Mouse (Mus musculus) stomach, embryonic 14.5 days (tissue): ENCODE data around the gene Gm9999. TPM values are rescaled to one million over a fixed set of nuclear protein-coding genes. Genes with fewer than 3 reads are reported as not detected.
"Not testable (repeated sequence)": the region's sequence is repeated elsewhere in the genome, so short reads cannot be mapped to it uniquely, and the experiment has no call there.

Experiments
- ATAC-seq: fragments of 200-750 bp; cut with Nextera tagmentation; 2 replicates; pipeline ENCODE4 v1.8.0; 2017; ENCODE audit warnings: low read depth, moderate TSS enrichment; ENCODE audit not compliant: insufficient number of reproducible peaks, insufficient read depth, low FRiP score
- H3K27ac ChIP-seq: fragments of 300-500 bp; sonication (generic); 2 replicates; pipeline ENCODE4 v1.5.1; 2014; ENCODE audit warnings: mild to moderate bottlenecking, low read length, moderate library complexity, mixed read lengths
- H3K27me3 ChIP-seq: fragments of 300-500 bp; sonication (generic); 2 replicates; pipeline ENCODE4 v1.6.1; 2014; ENCODE audit warnings: low read length, control low read depth, mixed read lengths; ENCODE audit not compliant: control insufficient read depth, insufficient read depth
- H3K36me3 ChIP-seq: fragments of 300-500 bp; sonication (generic); 2 replicates; pipeline ENCODE4 v1.6.1; 2014; ENCODE audit warnings: mild to moderate bottlenecking, control low read depth, low read length, moderate library complexity, mixed read lengths; ENCODE audit not compliant: control insufficient read depth, insufficient read depth
- H3K4me1 ChIP-seq: fragments of 300-500 bp; sonication (generic); 2 replicates; pipeline ENCODE4 v1.6.1; 2014; ENCODE audit warnings: low read length, control low read depth, mixed read lengths; ENCODE audit not compliant: control insufficient read depth, insufficient read depth
- H3K4me2 ChIP-seq: fragments of 300-500 bp; sonication (generic); replicated peaks from 2 replicates; pipeline ENCODE4 v1.6.1; 2014; ENCODE audit warnings: low read depth, low read length, control low read depth
- H3K4me3 ChIP-seq: fragments of 300-500 bp; sonication (generic); 2 replicates; pipeline ENCODE4 v1.5.1; 2014; ENCODE audit warnings: low read depth, low read length, control low read depth
- H3K9ac ChIP-seq: fragments of 300-500 bp; sonication (generic); replicated peaks from 2 replicates; pipeline ENCODE4 v1.6.1; 2014; ENCODE audit warnings: low read depth, mild to moderate bottlenecking, control low read depth, low read length, moderate library complexity, mixed read lengths
- H3K9me3 ChIP-seq: fragments of 300-500 bp; sonication (generic); 2 replicates; pipeline ENCODE4 v1.6.1; 2016; ENCODE audit warnings: low read depth, low read length, control low read depth; ENCODE audit not compliant: control insufficient read depth
- WGBS: fragments of 180-500 bp; shearing (Covaris S2); extraction: QIAGEN DNeasy Blood & Tissue Kit; methylation state at CpG from one replicate; pipeline ENCODE4 v1.1.7; 2014; 5-methylcytosine and 5-hydroxymethylcytosine counted together
- polyA plus RNA-seq: library from polyadenylated mRNA; unstranded; fragments of >200 nt; fragmentation: Nextera tagmentation; extraction: Ambion mirVana; gene quantifications from 2 replicates; pipeline ENCODE4 v1.2.1, GENCODE M21; 2014

Gm9999 gene
- polyA plus RNA-seq, 1 experiment from 2014 or later = not detected

DNA sequence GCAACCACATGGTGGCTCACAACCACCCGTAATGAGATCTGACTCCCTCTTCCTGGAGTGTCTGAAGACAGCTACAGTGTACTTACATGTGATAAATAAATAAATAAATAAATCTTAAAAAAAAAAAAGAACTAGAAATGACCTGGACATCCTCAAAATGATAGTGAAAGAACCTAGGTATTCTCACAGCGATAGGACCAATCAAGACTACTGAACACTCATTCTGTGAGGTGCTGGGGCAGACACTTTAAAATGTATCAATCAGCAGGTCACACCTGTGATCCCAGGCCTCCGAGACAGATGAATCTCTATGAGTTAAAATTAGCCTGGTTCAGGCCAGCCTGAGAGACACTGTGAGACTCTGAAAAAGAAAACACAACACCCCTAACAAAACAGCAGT lies 33.2 kb downstream of the Gm9999 start:
- H3K9ac ChIP-seq = no peak overlapping the region
- no peak overlapping the region for H3K4me2 ChIP-seq
- no peak overlapping the region for H3K27ac ChIP-seq
- WGBS = 68% methylated on average over 3 of the region's 3 CpGs
- H3K36me3 ChIP-seq = no peaks in the 10 kb centered on the region
- no peaks in the 10 kb centered on the region for H3K9me3 ChIP-seq
- H3K4me3 ChIP-seq = no peak overlapping the region
- peaks cover 12% of the 10 kb centered on the region; the same call in 1 of the 2 replicates for H3K4me1 ChIP-seq
- no peak for ATAC-seq
- no peaks in the 10 kb centered on the region for H3K27me3 ChIP-seq

DNA sequence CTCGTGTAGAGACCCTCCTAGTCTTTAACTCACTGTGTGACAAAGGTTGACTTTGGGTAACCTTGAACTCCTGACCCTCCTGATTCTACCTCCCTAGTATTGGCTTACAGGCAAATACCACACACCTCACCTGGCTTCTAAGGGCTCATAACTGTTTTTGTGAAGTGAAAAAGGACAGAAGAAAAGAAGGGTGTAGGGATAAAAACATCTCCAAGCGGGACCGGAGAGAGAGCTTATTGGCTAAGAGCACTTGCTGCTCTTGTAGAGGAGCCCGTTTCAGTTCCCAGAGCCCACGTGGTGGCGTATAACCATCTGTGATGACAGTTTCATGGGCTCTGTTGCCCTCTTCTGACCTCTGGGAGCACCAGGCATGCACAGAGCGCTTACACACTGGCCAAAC lies 33.8 kb downstream of the Gm9999 start:
- WGBS = 71% methylated on average over 7 of the region's 7 CpGs
- H3K4me3 ChIP-seq = no peak overlapping the region
- ATAC-seq = no peak

DNA sequence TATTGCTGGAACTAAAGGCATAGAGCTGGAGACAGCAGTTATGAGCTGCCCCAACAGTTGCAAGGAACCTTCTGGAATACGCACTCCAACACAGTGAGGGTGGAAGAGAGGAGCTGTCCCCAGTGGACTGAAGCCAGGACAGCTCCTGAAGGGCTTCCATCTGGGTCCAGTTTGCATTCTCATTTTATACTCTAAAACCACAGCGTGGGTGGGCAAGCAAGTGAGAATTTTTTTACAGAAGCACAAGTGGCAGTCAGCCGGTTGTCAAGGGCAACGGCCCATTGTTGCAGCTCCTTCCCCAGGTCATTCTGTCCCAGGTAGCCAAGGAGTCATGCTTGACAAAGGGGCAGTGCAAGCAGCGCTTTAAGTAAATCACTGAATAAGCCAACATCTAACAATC lies 36.3 kb downstream of the Gm9999 start:
- Histone ChIP-seq H3K9me3 (no peaks in the 10 kb centered on the region), H3K9ac (no peak overlapping the region), H3K4me2 (no peak overlapping the region), H3K27me3 (no peaks in the 10 kb centered on the region), H3K36me3 (no peaks in the 10 kb centered on the region), H3K4me1 (peaks cover 12% of the 10 kb centered on the region; the same call in 1 of the 2 replicates), H3K27ac (no peak overlapping the region), H3K4me3 (no peak overlapping the region)
- ATAC-seq = no peak
- 56% methylated on average over 5 of the region's 5 CpGs for WGBS

More for the DNA sequence above, 33.8 kb downstream of the Gm9999 start:
- Histone ChIP-seq H3K9ac (no peak overlapping the region), H3K9me3 (no peaks in the 10 kb centered on the region), H3K36me3 (no peaks in the 10 kb centered on the region), H3K4me1 (peaks cover 12% of the 10 kb centered on the region; the same call in 1 of the 2 replicates), H3K4me2 (no peak overlapping the region), H3K27me3 (no peaks in the 10 kb centered on the region), H3K27ac (no peak overlapping the region)

DNA sequence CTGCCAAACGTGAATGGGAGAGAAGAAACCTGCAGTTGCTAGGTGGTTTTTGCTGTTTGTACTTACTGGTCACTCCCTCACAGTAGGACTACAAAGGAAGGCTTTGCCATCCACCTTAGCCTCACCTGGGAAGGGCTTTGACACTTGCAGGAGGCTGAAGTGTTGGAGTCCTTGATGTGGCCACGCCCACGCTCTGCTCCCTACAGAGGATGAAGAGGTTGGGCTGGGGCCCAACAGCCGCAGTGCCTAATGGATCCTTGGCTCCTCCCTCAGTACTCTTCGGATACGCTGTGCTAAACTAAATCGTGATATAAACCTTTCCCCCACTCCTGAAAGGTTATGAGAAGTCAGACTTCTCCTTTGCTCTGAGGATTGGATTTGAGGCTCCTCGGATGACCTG lies 37.6 kb downstream of the Gm9999 start:
- no peaks in the 10 kb centered on the region for H3K9me3 ChIP-seq
- no peaks in the 10 kb centered on the region for H3K36me3 ChIP-seq
- WGBS = 10% methylated on average over 8 of the region's 8 CpGs
- peak overlapping the region; percentile 13 for H3K4me2 ChIP-seq
- no peaks in the 10 kb centered on the region for H3K27me3 ChIP-seq
- no peak overlapping the region for H3K27ac ChIP-seq
- no peak for ATAC-seq
- H3K9ac ChIP-seq = no peak overlapping the region
- H3K4me1 ChIP-seq = 0 out of 2 replicates have a peak, but pooled peaks cover 3% of the 10 kb centered on the region
- H3K4me3 ChIP-seq = no peak overlapping the region

DNA sequence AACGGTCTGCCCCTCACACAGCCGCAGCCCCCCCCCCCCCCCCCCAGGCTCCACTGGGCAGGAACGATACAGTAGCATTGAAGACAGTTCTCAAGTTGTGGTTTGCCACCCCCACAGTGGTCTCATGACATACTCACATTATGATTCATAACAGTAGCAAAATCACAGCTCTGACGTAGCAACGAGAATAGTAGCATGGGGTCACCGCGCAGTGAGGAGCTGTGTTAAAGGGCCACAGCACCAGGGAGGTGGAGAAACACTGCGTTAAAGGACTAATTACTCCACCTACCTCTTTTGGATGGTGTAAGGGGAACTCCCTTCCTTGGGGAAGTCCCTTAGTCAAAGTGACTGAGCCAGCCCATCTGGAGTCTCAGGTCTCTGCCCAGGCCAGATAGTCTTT lies 39.1 kb downstream of the Gm9999 start:
- no peak overlapping the region for H3K9ac ChIP-seq
- no peak overlapping the region for H3K27ac ChIP-seq
- no peaks in the 10 kb centered on the region for H3K36me3 ChIP-seq
- H3K4me2 ChIP-seq = no peak overlapping the region
- 0 out of 2 replicates have a peak, but pooled peaks cover 3% of the 10 kb centered on the region for H3K4me1 ChIP-seq
- no peak for ATAC-seq
- no peak overlapping the region for H3K4me3 ChIP-seq
- 65% methylated on average over 8 of the region's 8 CpGs for WGBS
- no peaks in the 10 kb centered on the region for H3K27me3 ChIP-seq
- H3K9me3 ChIP-seq = no peaks in the 10 kb centered on the region

DNA sequence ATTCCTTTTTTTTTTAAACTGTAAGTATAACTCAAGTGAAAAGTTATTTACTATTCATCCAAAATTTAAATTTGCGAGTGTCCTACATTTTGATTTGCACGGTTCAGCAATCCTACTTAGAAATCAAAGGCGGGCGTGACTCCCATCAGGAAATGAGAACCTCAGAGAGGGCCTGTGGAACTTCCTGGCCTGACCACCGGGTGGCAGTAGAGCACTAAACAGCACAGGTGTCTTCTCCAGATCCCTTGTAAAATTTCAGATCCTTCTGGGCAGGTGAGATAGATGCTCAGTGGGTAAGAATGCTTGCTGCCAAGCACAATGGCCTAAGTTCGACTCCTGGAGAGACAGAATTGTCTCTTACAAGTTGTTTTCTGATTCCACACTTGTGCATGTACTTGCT lies 40.1 kb downstream of the Gm9999 start:
- Histone ChIP-seq H3K27me3 (no peaks in the 10 kb centered on the region), H3K27ac (no peak overlapping the region), H3K9ac (no peak overlapping the region), H3K9me3 (no peaks in the 10 kb centered on the region), H3K4me1 (0 out of 2 replicates have a peak, but pooled peaks cover 3% of the 10 kb centered on the region), H3K4me2 (no peak overlapping the region), H3K4me3 (no peak overlapping the region), H3K36me3 (no peaks in the 10 kb centered on the region)
- 16% methylated on average over 6 of the region's 6 CpGs for WGBS
- ATAC-seq = 0 out of 2 replicates have a peak, but pooled peaks have one; percentile 15

DNA sequence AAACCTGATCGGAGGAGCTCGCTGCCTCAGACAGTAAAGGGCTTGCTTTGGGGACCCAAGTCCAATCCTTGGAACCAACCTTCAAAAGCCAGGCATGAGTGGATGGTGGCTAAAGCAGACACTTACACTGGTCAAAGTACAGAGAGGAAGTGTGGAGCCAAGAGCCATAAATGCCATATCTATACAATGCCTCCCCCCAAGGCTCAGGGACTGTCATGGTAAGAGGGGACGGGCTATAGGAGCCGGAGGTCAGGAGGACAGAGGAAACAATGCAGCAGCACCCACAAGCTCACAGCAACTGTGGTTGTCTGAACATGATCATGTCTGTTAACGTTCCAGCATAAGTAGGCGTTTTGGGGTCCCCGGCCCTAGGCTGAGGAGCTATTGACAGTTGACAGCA lies 41.1 kb downstream of the Gm9999 start:
- H3K27me3 ChIP-seq = no peaks in the 10 kb centered on the region
- no peaks in the 10 kb centered on the region for H3K36me3 ChIP-seq
- no peak overlapping the region for H3K27ac ChIP-seq
- no peak overlapping the region for H3K4me2 ChIP-seq
- no peaks in the 10 kb centered on the region for H3K9me3 ChIP-seq
- WGBS = 86% methylated on average over 7 of the region's 7 CpGs
- no peak overlapping the region for H3K9ac ChIP-seq
- ATAC-seq = no peak
- H3K4me3 ChIP-seq = no peak overlapping the region
- 0 out of 2 replicates have a peak, but pooled peaks cover 3% of the 10 kb centered on the region for H3K4me1 ChIP-seq

DNA sequence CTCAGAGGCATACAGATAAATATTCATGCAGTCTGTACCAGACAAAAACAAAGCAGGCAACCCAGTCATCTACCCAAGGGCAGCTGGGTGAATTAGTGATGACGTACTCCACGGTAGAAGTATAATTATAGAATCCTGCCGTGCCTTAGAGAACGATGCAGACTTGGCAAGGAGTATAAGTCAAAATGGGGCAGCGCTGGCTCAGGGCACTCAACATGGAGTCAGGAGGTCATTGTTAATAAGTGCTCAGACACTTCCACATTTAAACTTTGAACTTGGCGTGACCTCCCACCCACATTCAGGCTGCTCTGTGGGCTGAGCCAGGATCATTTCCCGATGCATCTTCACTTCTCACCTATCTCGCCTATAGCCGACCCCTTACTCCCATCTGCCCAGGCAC lies 42.0 kb downstream of the Gm9999 start:
- Histone ChIP-seq H3K4me1 (0 out of 2 replicates have a peak, but pooled peaks cover 3% of the 10 kb centered on the region), H3K9ac (no peak overlapping the region), H3K4me2 (no peak overlapping the region), H3K27ac (no peak overlapping the region), H3K27me3 (no peaks in the 10 kb centered on the region), H3K36me3 (no peaks in the 10 kb centered on the region), H3K9me3 (no peaks in the 10 kb centered on the region), H3K4me3 (no peak overlapping the region)
- WGBS = 75% methylated on average over 9 of the region's 9 CpGs
- no peak for ATAC-seq

DNA sequence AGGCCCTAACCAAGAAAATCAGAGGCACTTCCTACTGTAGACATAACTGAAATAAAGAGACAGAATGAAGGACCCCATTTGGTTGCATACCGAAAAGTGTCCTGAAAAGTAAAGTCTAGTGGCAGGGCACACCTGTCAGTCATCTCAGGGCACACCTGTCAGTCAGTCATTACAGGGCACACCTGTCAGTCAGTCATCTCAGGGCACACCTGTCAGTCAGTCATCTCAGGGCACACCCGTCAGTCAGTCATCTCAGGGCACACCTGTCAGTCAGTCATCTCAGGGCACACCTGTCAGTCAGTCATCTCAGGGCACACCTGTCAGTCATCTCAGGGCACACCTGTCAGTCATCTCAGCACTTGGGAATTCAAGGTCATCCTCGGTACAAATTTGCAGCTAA lies 43.5 kb downstream of the Gm9999 start:
- H3K9ac ChIP-seq, H3K36me3 ChIP-seq, H3K27me3 ChIP-seq, H3K4me1 ChIP-seq, ATAC-seq, H3K4me3 ChIP-seq, H3K9me3 ChIP-seq, H3K27ac ChIP-seq, H3K4me2 ChIP-seq: not testable (repeated sequence)
- WGBS = 83% methylated on average over 3 of the region's 3 CpGs
